Mouse (Mus musculus) liver, embryonic 16.5 days (tissue): Measurements from ENCODE around the gene Il17rd. TPM values are rescaled to one million over a fixed set of nuclear protein-coding genes. Genes with fewer than 3 reads are reported as not detected.

ENCODE experiments used
- ATAC-seq: fragments of 200-750 bp; cut with Nextera tagmentation; 2 replicates; pipeline ENCODE4 v1.8.0; 2017; ENCODE audit warnings: low read depth, mild to moderate bottlenecking, moderate number of reproducible peaks, moderate library complexity
- H3K27ac ChIP-seq: fragments of 300-500 bp; sonication (generic); 2 replicates; pipeline ENCODE4 v1.5.1; 2014; ENCODE audit warnings: mild to moderate bottlenecking, low read length
- H3K27me3 ChIP-seq: fragments of 300-500 bp; sonication (generic); 2 replicates; pipeline ENCODE4 v1.6.1; 2014; ENCODE audit warnings: low read depth, low read length, mixed read lengths; ENCODE audit not compliant: control insufficient read depth, insufficient read depth
- H3K36me3 ChIP-seq: fragments of 300-500 bp; sonication (generic); 2 replicates; pipeline ENCODE4 v1.6.1; 2014; ENCODE audit warnings: mild to moderate bottlenecking; ENCODE audit not compliant: control insufficient read depth, insufficient read depth
- H3K4me1 ChIP-seq: fragments of 300-500 bp; sonication (generic); 2 replicates; pipeline ENCODE4 v1.6.1; 2014; ENCODE audit warnings: low read depth, low read length, mixed read lengths; ENCODE audit not compliant: control insufficient read depth
- H3K4me2 ChIP-seq: fragments of 300-500 bp; sonication (generic); 2 replicates; pipeline ENCODE4 v1.6.1; 2014; ENCODE audit warnings: low read depth, low read length, mixed read lengths
- H3K4me3 ChIP-seq: fragments of 300-500 bp; sonication (generic); 2 replicates; pipeline ENCODE4 v1.5.1; 2014; ENCODE audit warnings: low read depth, mild to moderate bottlenecking, low read length
- H3K9ac ChIP-seq: fragments of 300-500 bp; sonication (generic); 2 replicates; pipeline ENCODE4 v1.6.1; 2014; ENCODE audit warnings: low read depth, low read length
- H3K9me3 ChIP-seq: fragments of 300-500 bp; sonication (generic); replicated peaks from 2 replicates; pipeline ENCODE4 v1.6.1; 2016; ENCODE audit warnings: low read length; ENCODE audit not compliant: control insufficient read depth
- WGBS: fragments of 180-500 bp; shearing (Covaris S2); extraction: QIAGEN DNeasy Blood & Tissue Kit; methylation state at CpG from one replicate; pipeline ENCODE4 v1.1.7; 2014; ENCODE audit not compliant: insufficient replicate concordance; 5-methylcytosine and 5-hydroxymethylcytosine counted together
- polyA plus RNA-seq: library from polyadenylated mRNA; unstranded; fragments of >200 nt; fragmentation: Nextera tagmentation; extraction: Ambion mirVana; gene quantifications from 2 replicates; pipeline ENCODE4 v1.2.1, GENCODE M21; 2015

The Il17rd gene
- polyA plus RNA-seq, 1 experiment from 2014 or later = 0.25 TPM

DNA sequence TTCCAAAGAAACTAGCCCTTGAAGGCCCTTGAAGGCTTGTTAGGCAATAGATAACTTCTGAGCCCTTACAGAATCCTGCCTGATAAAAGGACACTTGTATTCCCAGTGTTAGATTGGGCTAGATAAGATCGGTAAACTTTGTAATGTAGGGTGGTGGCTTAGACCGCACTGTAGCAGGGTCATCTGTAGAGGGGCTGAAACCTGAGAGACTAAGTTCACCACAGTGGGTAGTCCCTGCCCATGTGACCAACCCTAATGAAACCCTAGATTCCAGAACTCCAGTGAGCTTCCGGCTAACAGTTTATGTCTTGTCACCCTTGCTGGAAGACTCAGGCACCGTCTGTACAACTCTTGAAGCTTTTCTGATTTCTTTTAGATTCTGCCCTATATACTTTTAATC lies 25.1 kb upstream of the Il17rd start:
- no peaks in the 10 kb centered on the region for H3K27me3 ChIP-seq
- no peaks in the 10 kb centered on the region for H3K36me3 ChIP-seq
- 43% methylated on average over 4 of the region's 4 CpGs for WGBS
- no peak overlapping the region for H3K4me2 ChIP-seq
- H3K4me3 ChIP-seq = no peak overlapping the region
- H3K27ac ChIP-seq = no peak overlapping the region
- no peak for ATAC-seq
- H3K9ac ChIP-seq = no peak overlapping the region
- no peaks in the 10 kb centered on the region for H3K9me3 ChIP-seq
- no peaks in the 10 kb centered on the region for H3K4me1 ChIP-seq

DNA sequence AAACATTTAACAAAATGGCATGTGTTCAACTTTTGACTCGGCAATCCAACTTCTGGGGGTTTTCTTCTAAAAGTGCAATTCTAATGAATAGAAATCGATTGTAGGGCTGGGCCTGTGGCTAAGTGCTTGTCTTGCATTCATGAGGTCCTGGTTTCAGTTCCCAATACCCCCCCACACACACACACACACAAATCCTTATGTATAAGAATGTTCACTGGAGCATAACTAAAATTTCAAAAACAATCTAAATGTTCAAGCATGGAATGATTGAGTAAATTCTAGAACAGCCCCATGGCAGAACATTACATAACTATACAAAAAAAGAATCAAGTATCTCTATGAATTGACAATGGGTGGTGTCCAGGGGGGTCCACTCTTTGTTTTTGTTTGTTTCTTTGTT lies 20.8 kb upstream of the Il17rd start:
- no peak overlapping the region for H3K4me3 ChIP-seq
- WGBS = 75% methylated on average over 2 of the region's 2 CpGs
- no peak for ATAC-seq
- no peaks in the 10 kb centered on the region for H3K36me3 ChIP-seq
- H3K4me2 ChIP-seq = no peak overlapping the region
- H3K4me1 ChIP-seq = no peaks in the 10 kb centered on the region
- no peaks in the 10 kb centered on the region for H3K27me3 ChIP-seq
- no peak overlapping the region for H3K9ac ChIP-seq
- no peak overlapping the region for H3K27ac ChIP-seq
- no peaks in the 10 kb centered on the region for H3K9me3 ChIP-seq

DNA sequence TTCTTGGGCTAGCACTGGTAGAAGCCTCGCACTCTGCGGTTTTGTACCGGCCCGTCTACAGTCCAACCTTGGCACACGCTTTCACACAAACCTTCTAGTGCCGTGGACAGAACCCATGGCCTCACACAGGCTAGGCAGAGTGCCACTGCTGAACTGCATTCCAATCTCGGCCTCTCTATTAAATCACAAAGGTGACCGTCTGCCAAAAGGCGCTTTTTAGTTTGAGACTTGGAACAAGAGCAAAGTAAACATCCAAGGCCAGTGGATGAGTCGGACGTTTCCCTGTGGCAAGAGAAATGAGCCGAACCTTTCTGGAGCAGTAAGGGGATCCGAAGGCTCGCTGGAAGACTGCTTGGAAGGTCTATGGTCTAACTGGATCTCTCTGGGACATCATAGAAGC lies 18.9 kb upstream of the Il17rd start:
- Histone ChIP-seq H3K36me3 (no peaks in the 10 kb centered on the region), H3K9me3 (no peaks in the 10 kb centered on the region), H3K4me2 (no peak overlapping the region), H3K4me3 (no peak overlapping the region), H3K4me1 (no peaks in the 10 kb centered on the region), H3K27me3 (no peaks in the 10 kb centered on the region), H3K27ac (no peak overlapping the region), H3K9ac (no peak overlapping the region)
- 75% methylated on average over 14 of the region's 14 CpGs for WGBS
- ATAC-seq = no peak

DNA sequence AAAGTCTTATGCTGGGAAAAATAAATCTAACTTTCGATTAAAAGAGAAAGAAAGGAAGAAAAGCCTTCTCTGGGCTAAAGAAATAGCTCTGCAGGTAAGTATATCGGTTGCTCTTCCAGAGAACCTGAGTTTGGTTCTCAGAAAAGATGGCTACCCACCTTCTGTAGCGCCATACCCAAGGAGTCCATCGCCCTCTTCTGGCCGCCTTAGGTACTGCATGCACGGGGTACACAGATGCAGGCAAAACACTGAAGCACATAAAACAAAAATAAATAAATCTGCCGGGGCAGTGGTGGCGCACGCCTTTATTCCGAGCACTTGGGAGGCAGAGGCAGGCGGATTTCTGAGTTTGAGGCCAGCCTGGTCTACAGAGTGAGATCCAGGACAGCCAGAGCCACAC lies 15.9 kb upstream of the Il17rd start:
- no peak overlapping the region for H3K4me2 ChIP-seq
- no peaks in the 10 kb centered on the region for H3K4me1 ChIP-seq
- H3K27me3 ChIP-seq = no peaks in the 10 kb centered on the region
- H3K27ac ChIP-seq = no peak overlapping the region
- 33% methylated on average over 11 of the region's 11 CpGs for WGBS
- H3K4me3 ChIP-seq = no peak overlapping the region
- H3K9ac ChIP-seq = no peak overlapping the region
- no peak for ATAC-seq
- H3K36me3 ChIP-seq = no peaks in the 10 kb centered on the region
- H3K9me3 ChIP-seq = no peaks in the 10 kb centered on the region

DNA sequence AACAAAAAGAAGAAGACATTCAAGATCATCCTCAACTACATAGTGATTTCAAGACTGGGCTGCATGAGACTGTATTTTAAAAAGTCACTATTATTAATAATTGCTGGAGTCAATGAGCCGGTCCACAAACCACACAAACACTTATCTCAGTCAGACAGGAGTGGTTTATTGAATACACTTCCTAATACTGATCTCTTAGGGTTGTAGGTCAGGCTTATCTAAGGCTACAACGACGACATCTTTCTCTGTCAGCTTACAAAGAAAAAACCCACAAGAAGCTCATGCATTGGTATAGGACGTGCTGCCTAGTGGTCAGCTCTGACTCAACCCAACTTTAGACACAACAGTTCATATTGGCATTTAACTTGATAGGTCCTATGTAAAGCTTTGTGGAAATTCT lies 14.1 kb upstream of the Il17rd start:
- Histone ChIP-seq H3K4me2 (no peak overlapping the region), H3K27me3 (no peaks in the 10 kb centered on the region), H3K4me1 (no peaks in the 10 kb centered on the region), H3K9me3 (no peaks in the 10 kb centered on the region), H3K36me3 (no peaks in the 10 kb centered on the region), H3K9ac (no peak overlapping the region), H3K4me3 (no peak overlapping the region), H3K27ac (no peak overlapping the region)
- peak; percentile 37; the same call in 1 of the 2 replicates for ATAC-seq
- WGBS = 15% methylated on average over 4 of the region's 4 CpGs

DNA sequence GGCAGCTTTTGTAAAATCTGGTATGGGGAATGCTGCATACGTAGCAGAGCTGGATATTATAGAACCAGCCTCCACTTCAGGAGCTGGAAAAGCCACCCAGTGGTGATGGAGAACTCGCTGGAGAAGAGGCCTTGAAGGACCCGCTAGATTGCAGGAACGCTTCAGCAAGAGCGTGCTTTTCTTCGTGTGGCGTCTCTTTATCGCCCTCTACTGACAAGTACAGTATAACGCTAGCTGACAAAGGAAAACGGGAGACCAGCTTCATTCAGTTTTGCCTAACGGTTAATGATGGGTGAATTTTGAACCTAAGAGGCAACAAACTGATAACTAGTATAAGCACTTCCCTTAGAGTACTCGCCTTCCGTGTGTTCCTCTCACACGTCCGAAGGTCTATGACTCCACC lies 9.0 kb upstream of the Il17rd start:
- Histone ChIP-seq H3K9me3 (no peaks in the 10 kb centered on the region), H3K27ac (no peak overlapping the region), H3K4me3 (no peak overlapping the region), H3K4me1 (no peaks in the 10 kb centered on the region), H3K9ac (no peak overlapping the region), H3K27me3 (no peaks in the 10 kb centered on the region), H3K4me2 (no peak overlapping the region), H3K36me3 (no peaks in the 10 kb centered on the region)
- 3% methylated on average over 15 of the region's 15 CpGs for WGBS
- ATAC-seq = no peak

DNA sequence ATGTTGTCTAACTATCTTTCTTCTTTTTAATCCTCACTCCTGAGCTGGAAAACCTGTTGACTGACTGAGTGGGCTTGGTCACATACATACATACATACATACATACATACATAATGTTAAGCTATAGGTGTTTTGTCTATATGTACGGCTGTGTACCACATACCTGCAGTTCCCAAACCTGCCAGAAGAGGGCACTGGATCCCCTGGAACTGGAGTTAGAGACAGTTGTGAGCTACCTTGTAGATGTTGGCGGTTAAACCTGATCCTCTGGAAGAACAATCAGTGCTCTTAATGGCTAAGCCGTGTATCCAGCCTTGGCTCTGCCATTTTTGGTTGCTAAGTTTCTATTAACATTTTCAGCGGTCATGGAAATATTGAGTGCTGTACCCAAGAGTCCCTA lies 7.6 kb upstream of the Il17rd start:
- H3K36me3 ChIP-seq = no peaks in the 10 kb centered on the region
- no peak overlapping the region for H3K4me2 ChIP-seq
- no peaks in the 10 kb centered on the region for H3K27me3 ChIP-seq
- ATAC-seq = no peak
- no peaks in the 10 kb centered on the region for H3K9me3 ChIP-seq
- no peak overlapping the region for H3K27ac ChIP-seq
- no peaks in the 10 kb centered on the region for H3K4me1 ChIP-seq
- H3K9ac ChIP-seq = no peak overlapping the region
- H3K4me3 ChIP-seq = no peak overlapping the region
- WGBS = 20% methylated on average over 4 of the region's 4 CpGs

DNA sequence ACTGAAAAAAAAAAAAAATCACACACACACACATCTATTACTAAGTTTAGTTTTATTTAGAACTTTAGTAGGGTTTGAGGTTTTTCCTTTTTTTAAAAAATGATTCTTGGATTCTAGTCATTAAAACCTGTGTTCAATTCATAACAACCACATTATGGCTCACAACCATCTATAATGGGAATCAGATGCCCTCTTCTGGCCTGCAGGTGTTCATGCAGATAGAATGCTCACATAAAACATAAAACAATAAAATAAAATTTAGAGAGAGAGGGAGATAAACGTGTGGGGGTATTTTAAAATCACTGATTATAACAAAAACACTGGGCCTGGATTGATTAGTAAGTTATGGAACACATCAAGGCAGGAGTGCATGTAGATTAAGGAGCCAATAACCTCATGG lies 1.2 kb upstream of the Il17rd start:
- H3K9me3 ChIP-seq = no peaks in the 10 kb centered on the region
- no peak overlapping the region for H3K27ac ChIP-seq
- no peaks in the 10 kb centered on the region; the same call in 1 of the 2 replicates for H3K4me1 ChIP-seq
- WGBS = 46% methylated on average over 1 of the region's 1 CpGs
- no peak overlapping the region for H3K4me3 ChIP-seq
- no peaks in the 10 kb centered on the region for H3K36me3 ChIP-seq
- no peak for ATAC-seq
- no peak overlapping the region for H3K4me2 ChIP-seq
- H3K27me3 ChIP-seq = peaks cover 37% of the 10 kb centered on the region
- no peak overlapping the region for H3K9ac ChIP-seq

DNA sequence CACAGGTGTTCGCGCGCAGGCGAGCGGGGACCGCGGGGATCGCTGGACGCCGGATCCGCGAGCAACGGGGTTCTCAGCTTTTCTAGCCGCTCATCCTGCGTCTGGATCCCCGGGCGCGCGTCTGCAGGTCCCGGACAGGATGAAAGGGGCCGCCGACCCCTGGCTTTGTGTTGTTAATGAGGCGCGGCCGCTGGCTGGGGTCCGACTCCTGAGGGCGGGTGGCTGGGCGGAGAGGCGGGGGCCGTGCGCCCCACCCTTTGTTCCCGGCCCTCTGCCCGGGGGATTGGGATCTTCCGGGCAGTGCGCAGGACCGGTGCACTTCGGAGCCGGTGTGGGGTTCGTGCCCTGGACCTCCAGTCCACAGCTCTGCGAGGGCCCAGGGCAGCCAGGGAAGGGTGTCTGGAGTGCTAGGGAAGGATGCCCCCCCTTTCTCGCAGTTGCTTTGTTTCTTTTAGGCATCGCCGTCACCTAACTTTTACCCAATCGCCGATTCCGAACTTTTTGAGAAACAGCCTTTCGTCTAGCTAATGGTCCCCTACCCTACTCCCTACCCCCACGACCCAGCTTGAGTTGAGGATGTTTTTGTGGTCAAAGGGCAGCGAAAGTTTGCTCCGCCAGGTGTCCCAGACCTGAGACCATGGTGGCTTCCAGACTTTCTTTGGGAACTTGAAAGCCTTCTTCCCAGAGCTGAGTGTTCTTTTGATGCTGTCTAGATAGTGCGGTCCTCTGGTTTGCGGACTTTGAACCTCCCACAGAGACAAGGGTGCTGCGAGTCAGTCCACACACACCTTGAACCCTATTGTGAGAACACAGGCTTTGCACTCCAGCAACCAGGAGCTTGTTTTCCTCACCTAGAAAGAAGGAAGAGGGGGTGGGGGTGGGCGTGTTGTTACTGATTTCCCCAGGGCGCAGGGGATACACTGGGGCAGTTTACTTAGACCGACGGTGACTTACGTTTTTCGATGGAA lies 824 bp downstream of the Il17rd start:
- peak overlapping the region; percentile 66 for H3K4me3 ChIP-seq
- no peaks in the 10 kb centered on the region for H3K36me3 ChIP-seq
- H3K4me1 ChIP-seq = no peaks in the 10 kb centered on the region; the same call in 1 of the 2 replicates
- H3K9me3 ChIP-seq = no peaks in the 10 kb centered on the region
- H3K4me2 ChIP-seq = peak overlapping the region; percentile 80
- peak overlapping the region; percentile 45 for H3K9ac ChIP-seq
- H3K27ac ChIP-seq = no peak overlapping the region
- peaks cover 46% of the 10 kb centered on the region for H3K27me3 ChIP-seq
- 1% methylated on average over 58 of the region's 59 CpGs for WGBS
- peak; percentile 19; the same call in 1 of the 2 replicates for ATAC-seq
